Mouse (Mus musculus): Measurements from ENCODE around the gene Hivep3. TPM values are rescaled to one million over a fixed set of nuclear protein-coding genes. Genes with fewer than 3 reads are reported as not detected.

Gene Hivep3
- polyA plus RNA-seq, 1 experiment, result 5.8 TPM

DNA sequence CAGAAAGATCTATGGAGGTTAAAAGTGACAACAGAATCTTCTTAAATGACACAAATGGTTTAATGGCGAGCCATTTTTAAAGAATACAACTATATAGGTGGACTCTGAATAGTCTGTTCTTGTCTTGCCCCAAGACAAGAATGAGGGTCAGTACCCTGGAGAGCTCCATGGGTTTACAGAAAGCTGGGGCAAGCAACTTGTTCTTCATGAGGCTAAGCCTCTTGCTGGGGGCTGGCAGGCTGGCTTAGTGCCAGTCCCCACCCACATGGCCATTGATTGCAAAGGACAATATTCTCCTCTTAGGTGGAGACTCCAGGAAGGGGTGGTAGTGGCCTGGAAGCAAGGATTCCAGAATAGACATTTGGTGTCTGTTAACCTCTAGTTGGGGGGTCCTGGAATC lies 170.2 kb downstream of the Hivep3 start:
- Histone ChIP-seq H3K27me3 (replicated peaks; ENCODE audit: control insufficient read depth, insufficient read depth, low read length) (no peaks in the 10 kb centered on the region), H3K4me1 (ENCODE audit: control insufficient read depth, insufficient read depth, low read length) (no peaks in the 10 kb centered on the region), H3K4me3 (ENCODE audit: insufficient read depth, low read depth, low read length) (no peak overlapping the region), H3K36me3 (ENCODE audit: control insufficient read depth, insufficient read depth, low read length) (no peaks in the 10 kb centered on the region), H3K27ac (ENCODE audit: insufficient read depth, low read depth, low read length) (no peak overlapping the region)
- no peak for DNase-seq
- WGBS, result 38% methylated on average over 1 of the region's 1 CpGs
- TF ChIP-seq POLR2A (IDR thresholded peaks at IDR 0.05; ENCODE audit: low read depth, low read length), result no peak
- no peak for TF ChIP-seq CTCF (conservative IDR thresholded peaks at IDR 0.05; ENCODE audit: insufficient read depth, insufficient read length, low read depth, low read length)

DNA sequence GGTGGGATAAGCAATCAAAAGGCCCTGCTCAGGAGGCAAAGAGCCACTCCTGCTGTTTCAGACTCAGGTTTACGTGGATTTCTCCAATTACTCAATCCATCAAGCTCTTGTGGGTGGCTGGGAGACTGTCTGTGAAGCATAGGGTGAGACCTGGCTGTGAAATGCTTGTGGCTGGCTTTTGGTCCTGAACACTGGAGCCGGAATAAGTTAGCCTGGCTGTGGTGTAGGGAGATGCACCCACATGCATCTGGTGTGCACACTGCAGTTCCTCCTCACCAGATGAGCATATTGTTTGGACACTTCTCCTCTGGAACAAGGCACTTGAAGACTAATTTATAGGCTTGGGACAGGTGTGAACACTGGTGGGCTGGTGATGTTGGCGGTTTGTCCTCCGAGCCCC lies 170.7 kb downstream of the Hivep3 start:
- no peak for DNase-seq
- TF ChIP-seq POLR2A (IDR thresholded peaks at IDR 0.05; ENCODE audit: low read depth, low read length) (no peak), CTCF (conservative IDR thresholded peaks at IDR 0.05; ENCODE audit: insufficient read depth, insufficient read length, low read depth, low read length) (no peak)
- Histone ChIP-seq H3K36me3 (ENCODE audit: control insufficient read depth, insufficient read depth, low read length) (no peaks in the 10 kb centered on the region), H3K27ac (ENCODE audit: insufficient read depth, low read depth, low read length) (no peak overlapping the region), H3K4me1 (ENCODE audit: control insufficient read depth, insufficient read depth, low read length) (no peaks in the 10 kb centered on the region), H3K27me3 (replicated peaks; ENCODE audit: control insufficient read depth, insufficient read depth, low read length) (no peaks in the 10 kb centered on the region), H3K4me3 (ENCODE audit: insufficient read depth, low read depth, low read length) (no peak overlapping the region)
- 86% methylated on average over 4 of the region's 4 CpGs for WGBS

DNA sequence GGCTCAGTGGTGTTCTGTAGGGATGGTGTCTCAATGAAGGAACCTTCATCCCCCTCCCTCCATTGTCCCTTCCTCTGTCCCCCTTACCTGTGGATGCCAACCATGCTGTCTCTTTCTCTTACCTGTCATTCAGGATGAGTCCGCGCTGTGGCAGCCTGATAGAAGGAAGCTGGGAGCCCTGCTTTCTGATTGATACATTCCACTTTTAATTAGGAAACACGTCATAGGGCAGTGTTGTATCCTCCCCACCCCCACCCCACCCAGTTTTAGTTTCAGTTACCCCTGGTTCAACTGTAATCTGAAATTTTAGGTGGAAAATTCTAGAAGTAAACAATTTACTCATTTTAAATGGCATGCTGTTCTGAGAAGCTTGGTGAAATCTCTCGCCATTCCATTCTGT lies 173.5 kb downstream of the Hivep3 start:
- Histone ChIP-seq H3K36me3 (ENCODE audit: control insufficient read depth, insufficient read depth, low read length) (no peaks in the 10 kb centered on the region), H3K4me1 (ENCODE audit: control insufficient read depth, insufficient read depth, low read length) (0 out of 2 replicates have a peak, but pooled peaks cover 2% of the 10 kb centered on the region), H3K27me3 (replicated peaks; ENCODE audit: control insufficient read depth, insufficient read depth, low read length) (no peaks in the 10 kb centered on the region), H3K27ac (ENCODE audit: insufficient read depth, low read depth, low read length) (no peak overlapping the region), H3K4me3 (ENCODE audit: insufficient read depth, low read depth, low read length) (no peak overlapping the region)
- TF ChIP-seq POLR2A (IDR thresholded peaks at IDR 0.05; ENCODE audit: low read depth, low read length) (no peak), CTCF (conservative IDR thresholded peaks at IDR 0.05; ENCODE audit: insufficient read depth, insufficient read length, low read depth, low read length) (no peak)
- WGBS, result 86% methylated on average over 4 of the region's 4 CpGs
- DNase-seq, result no peak

DNA sequence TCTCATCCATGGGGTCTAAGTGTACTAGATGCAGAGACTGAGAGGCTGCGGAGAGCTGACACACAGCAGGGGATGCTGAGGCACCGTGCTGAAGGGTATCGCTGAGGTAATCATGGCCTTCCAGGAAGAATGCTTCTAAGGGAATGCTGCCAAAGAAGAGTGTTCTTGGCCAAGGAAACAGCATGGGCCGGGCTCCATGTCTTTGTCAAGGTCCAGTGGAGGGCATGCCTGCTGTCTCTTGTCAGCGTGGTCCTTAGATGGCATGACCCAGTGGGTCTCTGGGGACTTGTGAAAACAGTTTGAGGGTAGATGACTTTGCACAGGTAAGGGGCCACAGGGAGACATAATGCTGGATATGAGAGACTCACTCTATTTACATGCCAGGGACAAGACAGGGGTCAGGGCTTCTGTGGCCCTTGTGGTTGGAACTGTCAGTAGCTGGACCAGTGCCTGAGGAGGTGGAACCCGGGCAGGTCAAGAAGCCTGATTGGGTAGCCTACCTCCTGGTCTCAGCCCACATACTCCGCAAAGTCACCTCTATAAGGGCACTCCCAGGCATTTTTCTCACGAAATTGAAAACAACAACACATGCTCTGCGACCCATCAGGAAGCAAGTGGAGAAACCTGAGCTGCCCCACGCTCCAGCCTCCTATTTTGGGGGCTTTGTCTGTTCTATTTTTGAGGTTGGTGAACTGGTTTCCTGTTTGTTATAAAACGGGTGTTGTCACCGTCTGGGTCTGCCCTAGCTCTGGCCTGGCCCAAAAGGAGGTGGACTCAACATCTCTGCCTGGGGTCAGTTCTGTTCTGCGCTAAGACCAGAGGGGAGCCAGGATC lies 177.7 kb downstream of the Hivep3 start:
- no peak overlapping the region for H3K27ac ChIP-seq (ENCODE audit: insufficient read depth, low read depth, low read length)
- no peak for TF ChIP-seq POLR2A (IDR thresholded peaks at IDR 0.05; ENCODE audit: low read depth, low read length)
- H3K36me3 ChIP-seq (ENCODE audit: control insufficient read depth, insufficient read depth, low read length), result no peaks in the 10 kb centered on the region
- 0 out of 2 replicates have a peak, but pooled peaks cover 2% of the 10 kb centered on the region for H3K4me1 ChIP-seq (ENCODE audit: control insufficient read depth, insufficient read depth, low read length)
- no peak overlapping the region for H3K4me3 ChIP-seq (ENCODE audit: insufficient read depth, low read depth, low read length)
- DNase-seq, result peak; percentile 68
- 49% methylated on average over 13 of the region's 13 CpGs for WGBS
- H3K27me3 ChIP-seq (replicated peaks; ENCODE audit: control insufficient read depth, insufficient read depth, low read length), result no peaks in the 10 kb centered on the region

DNA sequence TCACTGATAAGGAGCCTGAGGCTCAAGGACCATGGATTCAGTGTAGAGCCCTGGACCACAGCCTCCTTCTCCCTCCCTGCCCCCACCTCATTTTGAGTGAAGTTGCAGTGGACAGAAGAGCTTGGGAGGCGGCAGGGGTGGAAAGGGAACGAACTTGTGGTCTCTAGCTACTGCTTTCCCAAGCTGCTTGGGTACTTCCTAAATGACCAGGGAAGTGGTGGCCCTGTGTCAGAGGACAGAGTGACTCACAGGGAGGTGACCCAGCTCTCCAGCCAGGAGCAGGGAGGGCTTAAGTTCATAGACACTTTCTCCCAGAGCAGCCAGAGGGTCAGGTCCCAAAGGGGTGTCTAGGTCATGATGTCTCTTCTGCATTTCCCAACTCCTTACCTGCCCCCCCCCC lies 178.6 kb downstream of the Hivep3 start:
- no peak for DNase-seq
- WGBS, result 54% methylated on average over 2 of the region's 2 CpGs
- Histone ChIP-seq H3K36me3 (ENCODE audit: control insufficient read depth, insufficient read depth, low read length) (no peaks in the 10 kb centered on the region), H3K4me3 (ENCODE audit: insufficient read depth, low read depth, low read length) (no peak overlapping the region), H3K27ac (ENCODE audit: insufficient read depth, low read depth, low read length) (no peak overlapping the region), H3K4me1 (ENCODE audit: control insufficient read depth, insufficient read depth, low read length) (0 out of 2 replicates have a peak, but pooled peaks cover 2% of the 10 kb centered on the region), H3K27me3 (replicated peaks; ENCODE audit: control insufficient read depth, insufficient read depth, low read length) (no peaks in the 10 kb centered on the region)
- TF ChIP-seq POLR2A (IDR thresholded peaks at IDR 0.05; ENCODE audit: low read depth, low read length) (no peak), CTCF (conservative IDR thresholded peaks at IDR 0.05; ENCODE audit: insufficient read depth, insufficient read length, low read depth, low read length) (no peak)

DNA sequence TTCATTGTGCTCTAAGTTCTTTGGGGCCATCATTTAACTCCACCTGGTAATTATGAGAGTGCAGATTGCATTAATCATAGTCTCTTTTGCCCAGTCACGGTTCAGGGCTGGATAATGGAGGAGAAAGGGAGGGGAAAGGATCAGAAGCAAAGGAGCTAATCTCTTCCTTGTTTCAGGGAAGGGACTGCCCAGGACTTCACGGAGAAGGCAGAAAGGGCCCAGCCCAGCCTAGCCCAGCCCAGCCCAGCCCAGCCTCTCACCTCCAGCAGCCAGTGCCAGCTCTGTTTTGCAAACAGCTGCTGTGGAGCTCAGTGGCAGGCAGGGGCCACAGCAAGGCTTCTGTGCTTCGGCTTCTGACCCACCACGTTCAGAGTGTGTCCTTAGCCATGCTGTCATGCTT lies 180.6 kb downstream of the Hivep3 start:
- Histone ChIP-seq H3K27ac (ENCODE audit: insufficient read depth, low read depth, low read length) (no peak overlapping the region), H3K36me3 (ENCODE audit: control insufficient read depth, insufficient read depth, low read length) (no peaks in the 10 kb centered on the region), H3K27me3 (replicated peaks; ENCODE audit: control insufficient read depth, insufficient read depth, low read length) (no peaks in the 10 kb centered on the region), H3K4me1 (ENCODE audit: control insufficient read depth, insufficient read depth, low read length) (0 out of 2 replicates have a peak, but pooled peaks cover 2% of the 10 kb centered on the region), H3K4me3 (ENCODE audit: insufficient read depth, low read depth, low read length) (no peak overlapping the region)
- no peak for TF ChIP-seq CTCF (conservative IDR thresholded peaks at IDR 0.05; ENCODE audit: insufficient read depth, insufficient read length, low read depth, low read length)
- WGBS, result 43% methylated on average over 4 of the region's 4 CpGs
- no peak for DNase-seq

DNA sequence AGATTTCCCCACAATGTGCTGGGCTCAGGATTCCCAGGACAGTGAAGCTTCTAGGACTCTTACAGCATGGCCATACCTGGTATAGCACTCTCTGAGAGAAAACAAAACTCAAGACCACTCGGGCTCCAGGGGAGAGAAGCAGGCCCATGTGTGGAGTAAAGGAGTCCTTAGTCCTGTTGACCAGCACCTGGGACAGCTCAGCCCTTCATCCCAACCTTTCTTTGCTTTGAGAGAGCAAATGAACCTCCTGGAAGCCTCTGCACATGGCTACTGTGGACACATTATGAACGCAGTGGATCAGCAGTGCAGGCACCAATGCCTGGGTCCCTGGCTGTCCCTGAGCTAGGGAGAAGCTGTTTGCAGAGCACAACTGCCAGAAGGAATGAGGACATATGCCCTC lies 181.5 kb downstream of the Hivep3 start:
- no peak for DNase-seq
- no peak overlapping the region for H3K4me3 ChIP-seq (ENCODE audit: insufficient read depth, low read depth, low read length)
- H3K36me3 ChIP-seq (ENCODE audit: control insufficient read depth, insufficient read depth, low read length), result no peaks in the 10 kb centered on the region
- H3K4me1 ChIP-seq (ENCODE audit: control insufficient read depth, insufficient read depth, low read length), result 0 out of 2 replicates have a peak, but pooled peaks cover 2% of the 10 kb centered on the region
- H3K27ac ChIP-seq (ENCODE audit: insufficient read depth, low read depth, low read length), result no peak overlapping the region
- no peaks in the 10 kb centered on the region for H3K27me3 ChIP-seq (replicated peaks; ENCODE audit: control insufficient read depth, insufficient read depth, low read length)
- no peak for TF ChIP-seq POLR2A (IDR thresholded peaks at IDR 0.05; ENCODE audit: low read depth, low read length)
- TF ChIP-seq CTCF (conservative IDR thresholded peaks at IDR 0.05; ENCODE audit: insufficient read depth, insufficient read length, low read depth, low read length), result no peak
- 71% methylated on average over 2 of the region's 2 CpGs for WGBS
